Mouse (Mus musculus) heart, adult 2 months (tissue): ENCODE data around the gene Lrrc18.

Source experiments
- CTCF ChIP-seq: fragments of 200-600 bp; IDR thresholded peaks from 2 replicates; pipeline ENCODE4 v1.8.1; 2022; ENCODE audit warnings: antibody characterized with exemption, mild to moderate bottlenecking, moderate library complexity
- EP300 ChIP-seq: fragments of 200-500 bp; IDR thresholded peaks from 2 replicates; pipeline ENCODE4 v1.6.1; 2011; ENCODE audit warnings: low read depth, low read length, control low read depth; ENCODE audit not compliant: insufficient read depth

- no peak for TF ChIP-seq CTCF
- no peak for TF ChIP-seq EP300
These were observed 9.2 kb downstream of the Lrrc18 start for GRCm38 (mm10) chr14:33000112-33000979.
